Mouse (Mus musculus) kidney, postnatal 4 days (tissue): ENCODE data around the gene Enpp7.
A peak's percentile ranks its signal among the peaks of the same experiment; 100 is the strongest.

Source experiments
- DNase-seq, 2 experiments: peaks; one replicate each; pipeline ENCODE4 v3.0.0; 2021; ENCODE audit warnings: mixed read lengths in 2 of 2

Enpp7 gene

DNA sequence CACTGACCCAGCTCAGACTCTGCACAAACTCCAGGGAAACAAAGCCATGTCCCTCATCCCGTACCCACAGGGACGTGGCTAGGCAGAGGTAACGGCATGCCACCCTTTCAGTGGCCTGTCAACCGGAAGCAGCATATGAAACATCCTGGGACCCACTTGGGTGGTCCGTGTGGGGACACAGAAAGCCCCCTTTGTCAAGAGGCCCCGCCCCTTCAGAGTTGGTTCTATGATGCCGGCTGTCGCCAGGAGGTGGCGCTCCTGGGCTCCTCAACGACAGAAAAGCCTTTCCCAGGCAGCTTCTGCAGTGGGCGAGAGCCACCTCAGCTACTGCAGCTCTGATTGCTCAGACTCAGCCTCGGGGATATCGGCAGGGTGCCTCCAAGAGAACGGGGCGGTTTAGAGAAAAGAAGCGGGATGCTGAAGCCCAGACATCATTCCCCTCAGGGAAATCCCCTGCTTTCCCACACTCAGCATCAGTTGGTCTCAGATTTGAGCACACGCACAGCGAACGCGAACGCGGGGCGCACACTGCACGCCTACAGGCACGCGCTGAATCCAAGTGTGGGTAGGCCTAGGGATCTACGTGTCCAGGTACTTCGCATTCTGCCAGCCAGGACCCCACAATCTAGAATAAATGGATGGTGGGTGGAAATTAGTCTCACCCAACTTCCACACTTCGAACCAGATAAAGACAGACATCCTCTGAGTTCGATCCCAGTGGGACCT is 10.7 kb downstream of the Enpp7 start:
- DNase-seq = peak; percentile 90 to 91

DNA sequence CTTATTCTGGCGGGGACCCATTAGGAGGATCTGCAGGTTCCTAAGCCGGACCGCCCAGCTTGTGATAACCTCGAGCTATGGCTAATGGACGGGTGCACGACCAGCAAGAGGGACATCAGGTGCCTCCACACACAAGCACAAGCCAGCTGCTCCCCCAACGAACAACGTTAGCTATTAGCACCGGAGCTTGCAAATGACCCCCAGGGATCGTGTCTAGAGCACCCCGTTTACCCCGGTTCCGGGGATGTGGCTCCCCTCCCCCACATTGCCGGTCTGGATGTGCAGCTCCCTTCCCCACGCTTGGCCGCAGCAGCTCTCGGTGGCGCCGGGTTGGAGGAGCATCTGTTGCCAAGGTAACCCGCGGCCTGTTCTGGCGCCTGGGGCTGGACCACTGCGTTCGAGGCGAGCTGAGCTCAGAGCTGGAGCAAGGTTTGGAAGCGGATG is 11.4 kb downstream of the Enpp7 start:
- peak; percentile 42 to 53 for DNase-seq

- no peak for DNase-seq
These were observed 12.9 kb downstream of the Enpp7 start for GRCm38 (mm10) chr11:119000877-119001276.

GRCm38 (mm10) chr11:119001493-119002128 is 13.6 kb downstream of the Enpp7 start:
- no peak for DNase-seq

DNA sequence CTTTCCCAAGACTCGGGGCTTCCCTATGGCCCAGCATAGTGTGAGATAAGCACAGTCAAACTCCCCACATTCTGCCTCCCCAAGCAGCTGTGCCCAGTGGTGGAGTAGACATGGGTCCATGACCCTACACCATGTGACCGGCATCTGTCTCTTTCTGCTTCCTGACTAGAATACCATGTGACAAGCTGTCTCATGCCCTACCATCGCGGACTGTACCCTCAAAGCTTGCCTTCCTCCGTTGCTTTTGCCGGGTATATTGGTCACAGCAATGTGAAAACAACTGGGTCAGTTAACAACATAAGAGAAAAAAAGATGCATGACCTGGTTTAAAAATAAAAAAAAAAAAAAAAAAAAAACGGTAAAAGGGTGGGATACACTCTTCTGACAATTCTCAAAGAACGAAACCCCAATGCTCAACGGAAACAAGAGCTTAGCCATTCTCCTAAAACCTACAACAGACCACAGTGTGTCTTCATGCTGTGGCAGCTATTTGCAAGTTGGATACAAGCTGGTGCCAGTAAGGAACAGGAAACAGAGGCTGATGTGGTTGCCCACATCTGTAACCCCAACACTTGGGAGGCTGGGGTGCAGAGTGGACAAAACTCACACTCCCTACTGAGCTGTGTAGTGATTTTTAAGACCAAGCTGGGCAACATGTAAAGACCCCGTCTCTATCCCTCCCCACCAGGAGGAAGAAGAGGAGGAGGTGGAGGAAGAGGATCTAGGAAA is 17.7 kb downstream of the Enpp7 start:
- DNase-seq = no peak

DNA sequence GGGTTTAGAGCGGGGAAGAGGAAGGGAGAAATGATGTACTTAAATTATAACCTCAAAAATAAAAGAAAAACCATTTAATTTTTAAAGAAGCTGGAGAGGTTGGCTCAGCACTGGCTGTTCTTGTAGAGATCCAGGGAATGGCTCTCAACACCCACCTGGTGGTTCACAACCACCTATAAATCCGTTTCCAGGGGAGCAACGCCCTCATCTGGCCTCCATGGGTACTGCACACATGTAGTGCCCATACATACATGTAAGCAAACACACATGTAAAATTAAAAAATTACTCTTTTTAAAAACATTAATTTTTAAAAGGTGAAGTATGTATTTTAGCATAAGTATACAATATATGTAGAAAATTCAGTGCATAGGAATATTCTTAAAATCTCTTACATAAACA is 18.5 kb downstream of the Enpp7 start:
- no peak for DNase-seq

DNA sequence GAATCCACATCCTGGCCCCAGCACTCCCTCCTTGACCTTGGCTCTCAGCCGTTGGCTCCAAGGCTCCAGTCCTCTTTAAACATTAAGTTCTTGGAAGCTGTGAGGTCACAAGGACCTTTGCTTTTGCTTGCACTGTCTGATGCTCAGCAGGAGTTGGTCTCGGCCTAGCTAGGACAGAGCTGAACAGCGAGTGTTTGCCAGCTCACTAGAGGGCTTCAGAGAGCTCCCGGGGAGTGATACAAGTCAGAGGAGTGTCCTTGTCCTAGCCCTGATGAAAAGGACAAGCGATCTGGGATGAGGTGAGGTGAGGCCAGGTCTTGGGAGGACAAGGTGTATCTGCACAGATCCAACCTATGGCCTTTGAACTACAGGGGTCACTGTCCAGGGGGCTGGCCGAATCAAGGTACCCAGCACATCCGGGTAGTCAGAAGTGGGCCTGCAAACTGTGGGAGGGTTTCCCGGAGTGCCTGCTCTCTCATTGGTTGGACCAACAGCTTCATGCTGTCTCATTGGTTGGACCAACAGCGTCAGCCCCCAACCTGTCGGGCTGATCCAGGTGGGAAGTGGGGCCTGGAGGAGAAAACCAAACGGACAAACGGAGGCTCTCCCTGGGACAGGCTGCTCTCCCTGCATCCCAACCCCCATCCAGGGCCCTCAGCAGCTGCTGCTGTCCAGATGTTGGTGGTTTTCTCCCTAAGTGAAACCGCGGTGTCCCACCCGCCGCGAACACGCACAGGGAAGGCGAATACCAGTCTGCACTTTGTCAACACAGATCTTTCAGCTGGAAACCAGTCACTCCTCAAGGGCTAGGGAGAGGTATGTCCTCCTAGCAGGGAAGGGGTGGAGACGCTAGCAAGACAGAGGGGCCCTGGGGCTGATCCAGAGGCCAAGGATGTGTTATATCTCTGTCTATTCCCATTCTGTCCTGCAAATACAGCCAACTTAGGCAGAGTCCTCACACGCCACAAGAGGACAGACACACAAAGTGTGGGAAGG is 19.8 kb downstream of the Enpp7 start:
- peak; percentile 32 to 59 for DNase-seq

GRCm38 (mm10) chr11:119014455-119014854 is 26.5 kb downstream of the Enpp7 start:
- DNase-seq = no peak

DNA sequence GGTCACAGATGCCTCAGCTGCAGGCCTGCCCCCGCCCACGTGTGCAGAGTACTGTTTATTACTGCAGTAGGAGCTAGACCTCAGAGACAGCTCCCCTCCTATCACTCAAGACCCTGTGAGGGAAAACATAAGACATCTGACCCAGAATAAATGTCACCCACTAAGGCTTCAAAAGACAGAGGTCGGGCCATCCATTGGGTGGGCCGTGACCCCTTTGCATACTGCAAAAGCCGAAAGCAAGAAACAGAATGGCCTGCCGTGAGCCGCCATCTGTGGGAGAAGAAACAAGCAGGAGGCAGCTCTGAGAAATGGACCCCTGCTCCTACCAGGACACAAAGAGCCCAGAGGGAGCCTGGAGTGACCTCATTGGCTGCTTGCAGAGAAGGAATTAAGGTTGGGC is 29.5 kb downstream of the Enpp7 start:
- DNase-seq = no peak

DNA sequence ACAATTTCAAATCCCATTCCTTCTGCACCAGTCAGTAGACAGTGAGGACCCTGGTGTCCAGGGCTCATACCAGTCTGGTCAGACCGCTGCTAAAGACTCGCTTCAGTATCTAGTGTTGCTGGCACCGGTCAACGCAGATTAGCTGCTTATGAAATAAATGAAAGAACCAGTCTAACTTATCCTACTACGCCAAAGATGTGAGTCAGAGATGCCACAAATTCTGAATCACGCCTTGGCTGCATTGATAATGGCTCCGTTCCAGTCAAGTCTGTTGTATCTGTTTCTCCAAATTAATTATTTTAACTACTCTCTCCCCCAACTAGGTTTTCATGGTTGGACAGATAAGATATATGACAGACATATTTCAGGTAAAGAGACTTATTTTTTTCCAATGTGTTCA is 33.2 kb downstream of the Enpp7 start:
- DNase-seq = no peak

- DNase-seq = peak in 1 of 2 experiments; percentile 29
These were observed 34.3 kb downstream of the Enpp7 start for GRCm38 (mm10) chr11:119022068-119022894.

DNA sequence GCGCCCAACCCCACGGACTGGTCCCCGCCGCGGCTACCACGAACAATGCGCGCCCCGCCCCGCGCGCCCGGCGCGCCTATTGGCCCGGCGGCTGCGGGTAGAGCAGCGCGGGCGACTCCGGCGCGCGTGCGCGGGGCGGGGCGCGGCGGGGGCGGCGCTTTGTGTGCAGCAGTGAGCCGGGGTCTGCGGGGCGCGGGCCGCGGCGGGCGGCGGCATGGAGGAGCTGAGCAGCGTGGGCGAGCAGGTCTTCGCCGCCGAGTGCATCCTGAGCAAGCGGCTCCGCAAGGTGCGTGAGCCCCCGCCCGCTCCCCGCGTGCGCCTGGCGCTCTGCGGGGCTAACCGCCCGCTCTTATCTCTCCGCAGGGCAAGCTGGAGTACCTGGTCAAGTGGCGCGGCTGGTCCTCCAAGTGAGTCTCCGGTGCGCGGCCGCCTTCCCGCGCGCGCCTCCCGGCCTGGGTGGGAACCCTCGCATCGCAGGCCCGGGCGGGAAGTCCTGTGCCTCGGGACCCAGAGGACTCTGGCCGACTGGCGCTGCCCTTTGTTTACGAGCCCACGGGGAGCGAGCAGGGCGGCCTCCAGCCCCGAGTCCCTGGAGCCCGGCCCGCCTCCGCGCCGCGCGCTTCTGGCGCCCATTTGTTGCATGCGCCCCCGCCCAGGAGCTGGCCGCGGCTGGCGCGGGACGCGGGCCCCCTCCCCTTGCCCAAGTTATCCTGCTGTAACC is 35.1 kb downstream of the Enpp7 start, which contains the start of gene Cbx2:
Gene Cbx2, plus strand, starts transcription at position 68 of the 721 bp plus-strand sequence.
- DNase-seq = peak; percentile 91 to 95

GRCm38 (mm10) chr11:119023616-119023980 is 35.6 kb downstream of the Enpp7 start:
- peak in 1 of 2 experiments; percentile 66 for DNase-seq

DNA sequence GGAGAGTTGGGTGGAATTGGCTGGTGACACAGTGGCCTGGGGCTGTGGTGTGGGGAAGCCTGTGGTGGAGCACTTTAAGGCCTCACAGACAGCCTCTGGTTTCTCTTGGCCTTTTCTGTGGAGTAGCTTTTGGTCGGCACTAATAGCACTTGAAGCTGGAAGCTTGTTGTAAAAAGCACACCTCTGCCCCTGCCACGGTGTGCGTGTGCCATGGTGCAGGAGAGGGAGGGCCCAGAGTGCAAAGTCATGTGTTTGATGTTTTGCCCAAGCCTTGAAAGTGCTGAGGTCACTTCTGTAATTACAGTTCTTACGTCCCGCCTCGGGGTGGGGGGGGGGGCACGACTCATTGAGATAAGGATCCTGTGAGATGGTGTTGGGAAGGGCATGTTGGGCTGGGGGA is 36.3 kb downstream of the Enpp7 start:
- no peak for DNase-seq

GRCm38 (mm10) chr11:119026203-119026602 is 38.2 kb downstream of the Enpp7 start:
- peak; percentile 68 to 77 for DNase-seq

DNA sequence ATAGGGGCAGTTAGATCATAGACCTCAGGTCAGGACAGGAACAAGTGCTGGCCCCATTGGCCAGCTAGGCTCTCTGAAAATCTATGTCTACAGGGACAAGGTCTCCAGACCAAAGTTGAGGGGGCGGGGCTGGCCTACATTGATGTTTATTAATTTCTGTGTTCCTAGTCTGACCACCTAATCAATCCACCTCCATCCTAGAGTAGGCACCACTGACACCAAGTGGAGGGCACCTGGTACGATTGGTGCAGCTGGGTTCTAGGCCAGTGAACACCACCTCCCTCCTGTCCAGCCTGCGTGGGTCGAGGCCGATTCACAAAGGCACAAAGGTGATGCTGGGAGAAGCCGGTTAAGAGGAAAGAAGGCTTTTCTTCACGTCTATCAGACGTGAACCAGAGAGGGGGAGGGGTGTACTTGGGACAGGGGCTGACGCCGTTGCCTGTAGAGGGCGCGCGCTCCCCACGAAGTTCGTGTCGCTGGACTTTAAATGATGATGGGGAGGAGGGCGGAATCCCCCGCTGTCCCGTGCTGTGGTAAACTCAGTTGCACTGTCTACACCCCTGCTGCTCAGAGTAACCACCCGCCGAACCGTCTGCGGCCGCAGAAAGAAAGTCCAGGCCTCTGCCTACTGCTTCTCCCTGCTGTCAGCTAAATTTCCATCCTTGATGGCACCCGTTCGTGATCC is 46.0 kb downstream of the Enpp7 start:
- peak; percentile 93 to 94 for DNase-seq

- no peak for DNase-seq
These were observed 46.6 kb downstream of the Enpp7 start for GRCm38 (mm10) chr11:119034635-119035034.

DNA sequence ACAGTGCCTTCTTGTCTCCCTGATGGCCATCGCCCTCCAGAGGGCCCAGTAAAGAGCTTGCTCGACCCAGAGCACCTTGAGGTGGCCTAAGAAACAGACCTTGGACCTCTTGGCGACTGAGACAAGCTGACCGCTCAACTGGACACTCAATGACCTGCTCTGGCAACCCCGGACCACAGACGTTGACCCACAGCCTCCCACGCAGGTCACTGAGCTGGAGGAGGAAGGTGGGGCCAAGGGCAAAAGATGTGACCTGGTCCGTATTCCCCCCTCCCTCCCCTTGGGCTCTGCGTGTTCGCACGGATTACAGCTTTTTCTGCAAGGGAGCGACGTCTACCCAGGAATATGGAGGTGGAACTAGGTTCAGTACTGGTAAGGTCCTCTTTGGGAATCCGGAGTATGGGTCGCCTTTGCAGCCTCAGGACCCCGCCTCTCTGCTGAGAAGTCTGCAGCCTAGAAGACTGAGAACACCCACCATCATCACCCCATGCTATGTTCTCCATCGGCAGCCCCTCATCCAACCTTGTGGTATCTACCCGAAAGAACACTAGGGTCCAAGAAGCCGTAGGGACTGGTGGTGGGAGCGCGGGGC is 47.2 kb downstream of the Enpp7 start:
- peak in 1 of 2 experiments; percentile 38 for DNase-seq

GRCm38 (mm10) chr11:119035686-119036165 is 47.7 kb downstream of the Enpp7 start:
- no peak for DNase-seq

DNA sequence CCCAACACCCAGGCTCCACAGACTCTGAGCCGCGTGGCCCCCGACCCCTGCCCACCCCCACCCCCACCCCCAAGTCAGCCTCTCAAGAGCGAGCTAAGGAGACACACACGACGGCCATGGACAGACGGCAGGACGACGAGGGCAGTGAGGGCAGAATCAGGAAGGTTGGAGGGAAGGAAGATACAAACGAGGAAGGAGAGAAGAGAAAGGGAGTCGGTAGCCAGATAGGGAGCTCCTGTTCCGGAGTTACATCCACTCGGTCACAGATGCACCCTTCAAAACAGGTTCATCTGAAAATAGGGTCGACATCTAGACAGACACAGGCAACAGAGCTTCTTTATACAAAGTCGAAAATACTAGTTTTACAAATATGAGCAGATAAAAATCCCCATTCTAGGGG is 48.5 kb downstream of the Enpp7 start:
- no peak for DNase-seq
